Mouse (Mus musculus) spleen, adult 2 months (tissue): ENCODE data around the gene B3gnt9.

Source experiments
- CTCF ChIP-seq: fragments of 200-500 bp; IDR thresholded peaks from 2 replicates; pipeline ENCODE4 v1.5.1; 2011; ENCODE audit warnings: mild to moderate bottlenecking, inconsistent platforms; ENCODE audit not compliant: insufficient read depth, insufficient read length, insufficient replicate concordance; ENCODE audit errors: extremely low read depth
- POLR2A ChIP-seq: fragments of 200-500 bp; IDR thresholded peaks from 2 replicates; pipeline ENCODE4 v1.6.1; 2011; ENCODE audit warnings: low read depth, low read length, inconsistent platforms

DNA sequence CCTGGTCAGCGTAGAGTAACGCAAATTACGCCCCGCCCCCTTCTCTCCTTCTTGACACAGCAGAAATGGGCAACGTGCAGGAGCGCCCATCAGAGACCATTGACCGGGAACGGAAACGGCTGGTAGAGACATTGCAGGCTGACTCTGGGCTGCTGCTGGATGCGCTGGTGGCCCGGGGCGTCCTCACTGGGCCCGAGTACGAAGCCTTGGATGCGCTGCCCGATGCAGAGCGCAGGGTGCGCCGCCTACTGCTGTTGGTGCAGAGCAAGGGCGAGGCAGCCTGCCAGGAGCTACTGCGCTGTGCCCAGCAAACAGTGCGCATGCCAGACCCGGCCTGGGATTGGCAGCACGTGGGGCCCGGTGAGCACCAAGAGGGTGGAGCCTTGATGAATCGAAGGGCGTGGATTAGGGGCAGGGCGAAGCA is 24.0 kb upstream of the B3gnt9 start:
- no peak for TF ChIP-seq POLR2A
- no peak; the same call in 1 of the 2 replicates for TF ChIP-seq CTCF
